Mouse (Mus musculus) hindlimb bud, embryonic 11.5 days (tissue): ENCODE results near the gene Manbal.

ENCODE experiments used
- DNase-seq: peaks from one replicate; pipeline ENCODE4 v3.0.0-alpha.2; 2012; ENCODE audit warnings: low read depth, low spot score; ENCODE audit errors: extremely low spot score

The Manbal gene

GRCm38 (mm10) chr2:157432476-157432875, 65.1 kb downstream of the Manbal start:
- no peak for DNase-seq

- DNase-seq: no peak
These were observed 66.6 kb downstream of the Manbal start for GRCm38 (mm10) chr2:157434041-157434440.

GRCm38 (mm10) chr2:157434497-157434896, 67.1 kb downstream of the Manbal start:
- no peak for DNase-seq

DNA sequence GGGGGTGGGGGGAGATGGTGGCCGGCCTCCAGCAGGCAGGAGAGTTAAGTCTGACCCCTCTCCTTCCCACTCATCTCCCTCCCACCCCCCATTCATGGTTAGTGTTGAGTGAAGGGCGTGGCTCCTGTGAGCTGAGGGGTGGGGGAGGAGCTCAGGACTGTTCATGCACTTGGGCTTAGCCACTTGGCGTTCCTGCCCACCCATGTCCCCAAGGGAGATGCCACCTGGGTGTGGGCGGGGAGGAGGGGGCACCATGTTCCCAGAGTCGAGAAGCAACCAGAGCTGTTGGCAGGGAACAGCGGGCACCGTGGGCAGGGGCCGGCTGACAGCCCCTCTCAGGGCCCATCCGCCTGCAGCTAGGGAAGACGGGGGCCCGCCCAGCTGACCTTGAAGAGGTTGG, 69.1 kb downstream of the Manbal start:
- DNase-seq: no peak

GRCm38 (mm10) chr2:157437123-157437522, 69.7 kb downstream of the Manbal start:
- no peak for DNase-seq

- DNase-seq: no peak
These were observed 74.0 kb downstream of the Manbal start for GRCm38 (mm10) chr2:157441363-157441762.
